Mouse (Mus musculus) B cell, adult 62 days (primary cell): ENCODE results near the gene Gm14548. TPM values are rescaled to one million over a fixed set of nuclear protein-coding genes. Genes with fewer than 3 reads are reported as not detected.

ENCODE experiments used
- total RNA-seq: library from RNA; stranded (reverse); gene quantifications from 4 replicates; pipeline ENCODE4 v1.2.4, GENCODE M21; 2023

Gene Gm14548
- total RNA-seq, result 3.1 to 5.6 TPM (median 4.3 TPM) in 4 replicates

GRCm38 (mm10) chr7:3898036-3898590 is at the start of gene Gm14548:
TSS of gene Gm14548 (minus strand) at chr7:3898120.

GRCm38 (mm10) chr7:3915387-3915786 is 17.5 kb upstream of the Gm14548 start, which contains the start of gene Lilra6:
TSS of gene Lilra6 (minus strand) at chr7:3915503.

GRCm38 (mm10) chr7:3844951-3845350 is 53.0 kb downstream of the Gm14548 start, which contains the start of gene Pira2:
TSS of gene Pira2 (minus strand) at chr7:3845051.

Other genes starting within 250 kb of the Gm14548 start
- 9.0 to 9.6 TPM (median 9.2 TPM) in 4 replicates for gene Leng1, start 232.3 kb downstream of the Gm14548 start, total RNA-seq
- 5.6 to 7.9 TPM (median 7.5 TPM) in 4 replicates for gene Tmc4, start 220.6 kb downstream of the Gm14548 start, total RNA-seq
- 26.1 to 32.4 TPM (median 27.7 TPM) in 4 replicates for gene Tsen34, start 205.3 kb downstream of the Gm14548 start, total RNA-seq
- gene Mboat7, start 204.6 kb downstream of the Gm14548 start, total RNA-seq, result 52.2 to 75.5 TPM (median 60.4 TPM) in 4 replicates
- gene Rps9, start 194.1 kb downstream of the Gm14548 start, total RNA-seq, result 2,060 to 2,163 TPM (median 2,115 TPM) in 4 replicates
- 28.8 to 32.5 TPM (median 30.1 TPM) in 4 replicates for gene Pirb, start 177.7 kb downstream of the Gm14548 start, total RNA-seq
- gene Gm15448, start 72.4 kb downstream of the Gm14548 start, total RNA-seq, result 4.9 to 6.0 TPM (median 5.5 TPM) in 4 replicates
- gene Pira2, start 53.1 kb downstream of the Gm14548 start, total RNA-seq, result 7.0 to 9.8 TPM (median 9.1 TPM) in 4 replicates
- 3.9 to 5.4 TPM (median 4.3 TPM) in 4 replicates for gene Lilra6, start 17.4 kb upstream of the Gm14548 start, total RNA-seq
- gene Lair1, start 165.1 kb upstream of the Gm14548 start, total RNA-seq, result 9.7 to 10.4 TPM (median 9.8 TPM) in 4 replicates
- gene Ttyh1, start 221.3 kb upstream of the Gm14548 start, total RNA-seq, result 0.37 to 1.0 TPM (median 0.56 TPM) in 3 of 4 replicates, not detected in the other
- 451 to 485 TPM (median 470 TPM) in 4 replicates for gene Leng8, start 238.9 kb upstream of the Gm14548 start, total RNA-seq